Mouse (Mus musculus) frontal cortex, postnatal 10 days (tissue): Measurements from ENCODE around the gene 1700129C05Rik.

Experiments
- DNase-seq, 2 experiments: peaks; one replicate each; pipeline ENCODE4 v3.0.0; 2022; ENCODE audit warnings: low spot score in 2 of 2, mixed read lengths in 1 of 2

Gene 1700129C05Rik

DNA sequence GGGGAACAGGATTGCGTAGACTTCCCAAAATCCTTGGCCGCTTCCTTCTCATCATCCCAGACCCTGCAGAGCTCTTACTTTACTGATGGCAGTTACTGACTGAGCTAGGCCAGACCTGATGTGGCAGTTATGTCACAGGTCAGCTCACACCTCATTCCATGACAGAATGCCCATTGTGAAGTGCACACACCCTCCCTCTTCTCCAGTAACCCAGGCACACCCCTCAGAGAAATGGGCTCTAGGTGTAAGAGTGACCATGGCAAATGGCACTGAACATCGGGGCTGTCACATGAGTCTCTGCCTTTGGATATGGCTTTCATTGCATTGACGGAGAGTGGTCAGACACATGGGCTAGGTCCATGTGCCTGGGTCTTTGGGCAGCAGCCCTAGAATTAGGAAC, at the start of gene 1700129C05Rik:
Gene 1700129C05Rik, minus strand, starts transcription at position 101 of the 400 bp plus-strand sequence.
- no peak for DNase-seq

DNA sequence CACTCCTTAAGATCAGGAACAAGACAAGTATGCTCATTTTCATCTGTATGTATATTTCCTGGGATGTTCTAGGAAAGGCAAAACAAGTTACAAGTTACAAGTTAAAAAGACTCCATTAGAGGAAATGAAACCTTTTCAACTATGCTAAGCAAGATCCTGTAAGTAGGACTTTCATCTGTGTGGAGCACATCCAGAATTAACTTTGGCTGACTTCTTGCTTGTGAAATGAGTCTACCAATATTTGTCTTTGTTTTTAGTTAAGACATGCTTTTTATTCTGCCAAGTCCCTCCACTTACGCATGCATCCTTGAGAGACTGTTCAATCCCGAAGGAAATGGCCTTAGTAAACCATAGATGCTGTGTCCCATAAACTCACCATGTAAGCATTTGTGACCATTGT, 43.4 kb upstream of the 1700129C05Rik start:
- no peak for DNase-seq

DNA sequence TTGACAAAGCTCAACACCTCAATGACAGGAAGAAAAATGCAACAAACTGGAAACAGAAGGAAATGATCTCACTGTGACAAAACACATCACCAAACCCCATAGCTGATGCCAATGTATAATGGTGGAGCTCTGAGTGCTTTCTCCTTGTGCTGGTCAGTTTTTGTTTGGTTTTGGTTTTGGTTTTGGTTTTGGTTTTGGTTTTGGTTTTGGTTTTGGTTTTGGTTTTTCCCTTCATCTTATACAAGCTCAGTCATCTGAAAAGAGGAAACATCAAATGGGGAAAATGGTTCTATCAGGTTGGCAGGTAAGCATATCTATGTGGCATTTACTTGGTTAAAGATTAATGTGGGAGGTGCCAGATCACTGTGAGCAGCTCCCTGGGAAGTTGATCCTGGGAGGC, 42.8 kb upstream of the 1700129C05Rik start:
- no peak for DNase-seq

DNA sequence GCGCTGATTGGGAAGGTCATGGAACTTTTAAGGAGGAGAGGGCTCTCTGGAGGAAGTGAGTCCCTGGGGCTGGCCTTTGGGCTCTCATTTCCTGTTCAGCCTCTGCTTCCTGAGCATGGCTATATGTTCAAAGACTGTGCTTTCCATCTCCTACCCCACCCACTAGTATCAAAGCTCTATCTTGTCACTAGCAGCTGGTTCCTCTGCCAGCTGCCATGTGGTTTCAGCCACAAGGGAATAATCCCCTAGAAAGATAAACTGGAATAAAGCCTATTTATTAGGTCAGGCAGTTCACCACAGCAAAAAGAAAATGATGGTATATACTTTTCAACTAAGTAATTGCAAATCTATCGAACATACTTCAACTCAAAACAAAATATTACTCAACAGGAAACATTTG, 40.0 kb upstream of the 1700129C05Rik start:
- no peak for DNase-seq

DNA sequence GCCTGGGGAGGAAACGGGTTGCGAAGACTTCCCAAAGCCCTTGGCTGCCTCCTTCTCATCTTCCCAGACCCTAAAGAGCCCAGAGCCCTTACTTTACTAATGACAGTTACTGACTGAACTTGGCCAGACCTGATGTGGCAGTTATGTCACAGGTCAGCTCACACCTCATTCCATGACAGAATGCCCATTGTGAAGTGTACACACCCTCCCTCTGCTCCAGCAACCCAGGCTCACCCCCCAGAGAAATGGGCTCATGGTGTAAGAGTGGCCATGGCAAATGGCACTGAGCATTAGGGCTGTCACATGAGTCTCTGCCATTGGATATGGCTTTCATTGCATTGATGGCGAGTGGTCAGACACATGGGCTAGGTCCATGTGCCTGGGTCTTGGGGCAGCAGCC, 36.0 kb upstream of the 1700129C05Rik start, which contains the start of gene Gm5142:
Gene Gm5142, minus strand, starts transcription at position 101 of the 400 bp plus-strand sequence.
- DNase-seq: no peak

DNA sequence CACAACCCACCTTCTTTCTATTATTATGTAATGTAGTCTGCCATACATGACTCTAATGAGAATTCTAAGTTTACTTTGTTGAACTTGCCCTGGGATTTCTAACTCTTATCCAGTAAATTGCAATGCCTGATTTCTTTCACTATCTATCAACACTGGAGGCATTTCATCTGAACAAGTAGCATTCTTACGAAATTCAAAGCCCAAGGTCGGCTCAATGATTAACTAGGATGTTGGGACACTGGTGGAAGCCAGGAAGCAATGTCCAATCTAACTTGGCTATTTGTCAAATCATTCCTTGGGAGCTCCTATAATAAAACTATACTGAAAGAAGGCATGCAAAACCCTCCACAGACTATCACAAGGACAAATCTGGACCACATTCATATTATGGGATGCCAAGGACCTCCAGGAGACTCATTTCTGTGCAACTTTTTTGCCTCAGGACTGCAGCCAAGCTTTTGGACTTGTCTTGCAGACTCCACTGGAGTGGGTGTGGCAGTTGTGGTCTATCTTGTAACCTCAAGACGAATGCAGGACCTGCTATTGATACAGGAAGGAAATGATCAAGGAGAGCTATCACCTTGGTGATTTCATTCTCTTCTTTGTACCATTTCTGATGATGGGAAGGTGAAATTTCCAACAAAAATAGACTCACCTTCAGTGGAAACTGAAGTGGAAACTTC, 14.5 kb upstream of the 1700129C05Rik start:
- no peak for DNase-seq

DNA sequence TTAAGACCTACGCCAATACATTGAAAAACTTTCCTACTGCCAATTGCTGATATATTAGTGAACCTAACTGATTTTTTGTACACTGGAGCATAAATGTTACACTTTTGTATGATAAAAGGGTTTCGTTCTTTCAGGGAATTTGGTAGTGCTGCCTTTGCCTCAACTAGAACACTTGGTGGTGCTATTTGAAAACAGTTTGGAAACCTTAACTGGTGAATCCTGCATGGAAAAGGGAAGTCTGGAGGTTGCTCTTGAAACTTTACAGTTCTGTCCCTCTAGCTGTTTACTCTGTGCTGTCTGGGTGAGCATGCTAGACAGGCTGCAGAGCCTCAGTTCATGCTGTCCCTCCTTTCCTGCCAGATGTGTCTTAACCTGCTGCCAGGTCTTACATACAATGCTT, 12.9 kb upstream of the 1700129C05Rik start:
- peak in 1 of 2 experiments; percentile 5 for DNase-seq

DNA sequence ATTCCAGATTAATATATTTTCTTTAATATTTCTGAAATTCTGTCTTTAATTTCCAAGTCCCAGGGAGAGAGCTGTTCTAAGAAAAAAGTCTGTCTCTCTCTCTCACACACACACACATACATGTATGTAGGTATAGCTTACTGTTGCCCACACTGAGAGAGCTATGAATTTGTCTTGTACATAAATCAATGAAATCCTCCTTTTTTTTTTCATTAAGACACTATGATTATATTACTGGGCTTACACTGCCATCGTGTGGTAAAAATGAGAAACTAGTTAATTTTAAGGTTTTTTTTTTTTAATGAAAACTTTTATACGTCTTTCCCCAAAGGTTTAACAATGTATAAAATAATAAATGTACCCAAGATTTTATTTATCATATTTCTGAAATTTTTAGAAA, 28.4 kb downstream of the 1700129C05Rik start:
- DNase-seq: no peak

DNA sequence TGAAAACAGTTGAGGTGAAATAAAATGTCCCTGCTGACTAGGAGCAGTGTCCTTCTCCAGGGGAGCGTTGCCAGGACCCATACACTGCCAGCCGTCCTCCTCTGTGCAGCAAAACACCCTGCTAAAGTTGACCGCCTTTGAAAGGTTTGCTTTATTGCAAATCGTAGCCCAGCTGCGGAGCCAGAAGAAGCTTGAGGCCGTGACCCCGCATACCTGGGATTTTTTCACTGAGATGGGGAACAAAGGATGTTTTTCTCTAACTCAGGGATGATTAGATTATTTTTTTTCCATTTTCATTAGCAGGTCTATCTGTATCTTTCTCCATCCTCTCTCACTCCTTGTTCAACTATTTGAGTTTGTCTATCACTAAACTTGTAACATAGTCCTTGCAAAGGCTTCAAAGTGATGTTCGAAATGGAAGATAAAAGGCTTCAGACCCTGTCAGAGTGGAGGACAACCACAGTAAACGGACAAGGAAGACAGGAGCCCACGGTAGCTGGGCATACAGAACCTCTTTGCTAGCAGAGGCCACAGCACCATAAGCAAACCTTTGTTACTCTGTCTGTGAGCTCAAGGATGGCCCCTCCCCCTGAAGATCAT, 38.6 kb downstream of the 1700129C05Rik start:
- no peak for DNase-seq

DNA sequence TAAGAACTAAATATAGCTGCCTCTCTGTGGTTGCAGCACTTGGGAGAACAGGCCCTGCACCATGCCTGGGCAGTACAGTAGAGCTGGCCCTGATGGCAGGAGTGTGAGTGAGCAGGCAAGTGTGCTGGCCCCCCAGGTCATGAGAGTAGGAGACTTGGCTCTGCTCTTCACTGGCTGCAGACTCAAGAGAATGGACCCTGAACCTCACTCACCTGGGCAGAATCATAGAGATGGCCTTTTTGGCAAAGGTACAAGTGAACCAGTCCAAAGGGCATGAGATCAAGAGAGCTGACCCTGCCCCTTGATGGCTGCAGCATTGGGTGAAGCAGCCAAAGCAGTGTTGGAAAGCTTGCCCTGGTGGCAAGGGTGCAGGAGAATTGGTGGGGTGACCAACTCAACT, 49.1 kb downstream of the 1700129C05Rik start:
- no peak for DNase-seq

DNA sequence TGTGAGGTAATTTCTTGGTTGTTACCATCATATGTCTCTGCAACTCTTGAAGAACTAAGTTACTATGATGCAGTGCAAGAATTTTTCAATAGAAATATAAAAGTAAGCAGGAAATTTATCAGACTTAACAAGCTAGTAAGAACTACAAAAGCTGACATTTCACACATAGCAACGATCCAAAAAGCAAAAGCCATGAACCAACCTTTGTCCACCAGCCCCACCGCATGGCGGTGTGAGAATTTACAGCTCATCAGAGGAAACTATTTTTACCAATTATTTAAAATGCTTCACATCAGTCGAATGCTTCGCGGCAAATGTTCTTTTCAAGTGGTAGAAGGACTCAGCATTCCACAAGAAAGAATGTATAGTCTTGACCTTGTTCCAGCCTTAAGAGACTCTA, 58.3 kb downstream of the 1700129C05Rik start:
- peak in 1 of 2 experiments; percentile 38 for DNase-seq
